Comparison of ENCODE assay signal across 16 mouse cellular contexts in genomic region chr11:46362061-46363022, GRCm38 (mm10). TPM values are rescaled to one million over a fixed set of nuclear protein-coding genes. Genes with fewer than 3 reads are reported as not detected.
DNase-seq lines count a peak whose midpoint lies in the region; ATAC-seq lines count a peak whose summit lies in the region.
"Had no signal": no experiment of that assay in that cellular context is flagged by ENCODE, and none has a peak within 500 bp of the region (broad histone marks: within the 10 kb centered on the region; RNA-seq: fewer than 3 reads in every experiment).

No protein-coding gene starts in this region.

- H3K27me3 ChIP-seq in heart, embryonic 11.5 days (ENCODE audit: control insufficient read depth, insufficient read depth, low read length) = no peaks in the 10 kb centered on the region
- H3K27me3 ChIP-seq: forebrain, embryonic 12.5 days; neural tube, embryonic 12.5 days had no signal

- peak; percentile 8 to 29 for DNase-seq in frontal cortex, postnatal 36 days (ENCODE audit: low spot score in 2 of 2)
- DNase-seq in frontal cortex, postnatal 14 days (ENCODE audit: low spot score in 2 of 2) = no peak
- DNase-seq in 416B (ENCODE audit: low read depth) = peak; percentile 66
- DNase-seq in cerebellum, adult 11 months = peak; percentile 24
- DNase-seq in ovary, postnatal 36 days (ENCODE audit: low spot score) = no peak
- DNase-seq in lung, postnatal 25 days (ENCODE audit: low spot score) = no peak
- DNase-seq: liver, postnatal 0 days had no signal

- H3K36me3 ChIP-seq in heart, embryonic 11.5 days (ENCODE audit: control insufficient read depth, insufficient read depth, low read length) = no peaks in the 10 kb centered on the region
- H3K36me3 ChIP-seq: embryonic facial prominence, embryonic 10.5 days; forebrain, embryonic 12.5 days; midbrain, embryonic 10.5 days; neural tube, embryonic 12.5 days had no signal

- no peak overlapping the region for H3K4me3 ChIP-seq in heart, embryonic 11.5 days (ENCODE audit: low read depth, low read length)
- H3K4me3 ChIP-seq: embryonic facial prominence, embryonic 10.5 days; forebrain, embryonic 12.5 days; midbrain, embryonic 10.5 days; neural tube, embryonic 12.5 days had no signal

- H3K9me3 ChIP-seq in heart, embryonic 11.5 days (replicated peaks; ENCODE audit: control insufficient read depth, low read length) = no peaks in the 10 kb centered on the region
- H3K9me3 ChIP-seq: embryonic facial prominence, embryonic 10.5 days; forebrain, embryonic 12.5 days; midbrain, embryonic 10.5 days; neural tube, embryonic 12.5 days had no signal

- no peak overlapping the region for H3K4me2 ChIP-seq in heart, embryonic 11.5 days
- H3K4me2 ChIP-seq: forebrain, embryonic 12.5 days; hindbrain, embryonic 14.5 days; neural tube, embryonic 12.5 days had no signal

- no peaks in the 10 kb centered on the region for H3K4me1 ChIP-seq in heart, embryonic 11.5 days (ENCODE audit: control insufficient read depth, insufficient read depth, low read length)
- H3K4me1 ChIP-seq: forebrain, embryonic 12.5 days; midbrain, embryonic 10.5 days; neural tube, embryonic 12.5 days had no signal

- 83% methylated on average over 18 of the region's 18 CpGs for WGBS in heart, embryonic 11.5 days (ENCODE audit: insufficient replicate concordance)

- no peak overlapping the region for H3K27ac ChIP-seq in heart, embryonic 11.5 days (ENCODE audit: low read depth, low read length)
- H3K27ac ChIP-seq: forebrain, embryonic 12.5 days; hindbrain, embryonic 14.5 days; kidney, postnatal 0 days; midbrain, embryonic 10.5 days; neural tube, embryonic 12.5 days had no signal

- no peak overlapping the region for H3K9ac ChIP-seq in heart, embryonic 11.5 days (ENCODE audit: low read depth, low read length)
- H3K9ac ChIP-seq: forebrain, embryonic 12.5 days; hindbrain, embryonic 14.5 days; liver, postnatal 0 days; neural tube, embryonic 12.5 days had no signal

- peak; percentile 25; a peak in 3 of 4 replicates for ATAC-seq in hematopoietic stem cell, adult 5-6 weeks (replicated peaks in 1 of 2; ENCODE audit: insufficient read depth in 1 of 2, low FRiP score in 2 of 2, low TSS enrichment in 1 of 2, low read depth in 1 of 2, poor library complexity in 2 of 2, severe bottlenecking in 2 of 2)
- no peak for ATAC-seq in heart, embryonic 11.5 days (replicated peaks; ENCODE audit: insufficient number of reproducible peaks, low FRiP score, low TSS enrichment)
- ATAC-seq: liver, postnatal 0 days; Patski had no signal

RNA-seq across cellular contexts. Expression of gene Itk, which starts 27.0 kb away (rescaled TPM):
- total RNA-seq in hematopoietic stem cell, adult 5-6 weeks (2017) = 2.9 and 6.0 TPM in 2 replicates
- polyA plus RNA-seq in heart, embryonic 11.5 days (2014; fragmentation: Nextera tagmentation; extraction: Ambion mirVana) = 0.10 TPM in 1 of 2 replicates, not detected in the other
- polyA plus RNA-seq: forebrain, embryonic 12.5 days; neural tube, embryonic 12.5 days had no signal

RNA-seq across cellular contexts. Expression of gene Fam71b, which starts 34.0 kb away (rescaled TPM):
- not detected in 2 replicates for total RNA-seq in hematopoietic stem cell, adult 5-6 weeks (2017)
- polyA plus RNA-seq in heart, embryonic 11.5 days (2014; fragmentation: Nextera tagmentation; extraction: Ambion mirVana) = 0.07 TPM in 1 of 2 replicates, not detected in the other
- polyA plus RNA-seq: embryonic facial prominence, embryonic 10.5 days; forebrain, embryonic 12.5 days; hindbrain, embryonic 14.5 days; kidney, postnatal 0 days; liver, postnatal 0 days; midbrain, embryonic 10.5 days; neural tube, embryonic 12.5 days; Patski had no signal

RNA-seq across cellular contexts. Expression of gene Cyfip2, which starts 49.7 kb away (rescaled TPM):
- 79.8 and 93.2 TPM in 2 replicates for total RNA-seq in hematopoietic stem cell, adult 5-6 weeks (2017)
- 5.6 and 5.7 TPM in 2 replicates for polyA plus RNA-seq in heart, embryonic 11.5 days (2014; fragmentation: Nextera tagmentation; extraction: Ambion mirVana)

Comparison
In these comparisons a context has a peak if more than half of its experiments do, and no peak if none do; other contexts are left out.
1. DNase-seq: peak in frontal cortex, postnatal 36 days (2 of 2), 416B (single experiment) and cerebellum, adult 11 months (single experiment); none in frontal cortex, postnatal 14 days (0 of 2), ovary, postnatal 36 days (single experiment) and lung, postnatal 25 days (single experiment).